Mouse (Mus musculus) spleen, postnatal 36 days (tissue): Measurements from ENCODE around the gene Nfix.

Source experiments
- DNase-seq, 2 experiments: peaks; one replicate each; pipeline ENCODE4 v3.0.0; 2022; ENCODE audit warnings: low spot score in 2 of 2, mixed read lengths in 1 of 2

Nfix gene

DNA sequence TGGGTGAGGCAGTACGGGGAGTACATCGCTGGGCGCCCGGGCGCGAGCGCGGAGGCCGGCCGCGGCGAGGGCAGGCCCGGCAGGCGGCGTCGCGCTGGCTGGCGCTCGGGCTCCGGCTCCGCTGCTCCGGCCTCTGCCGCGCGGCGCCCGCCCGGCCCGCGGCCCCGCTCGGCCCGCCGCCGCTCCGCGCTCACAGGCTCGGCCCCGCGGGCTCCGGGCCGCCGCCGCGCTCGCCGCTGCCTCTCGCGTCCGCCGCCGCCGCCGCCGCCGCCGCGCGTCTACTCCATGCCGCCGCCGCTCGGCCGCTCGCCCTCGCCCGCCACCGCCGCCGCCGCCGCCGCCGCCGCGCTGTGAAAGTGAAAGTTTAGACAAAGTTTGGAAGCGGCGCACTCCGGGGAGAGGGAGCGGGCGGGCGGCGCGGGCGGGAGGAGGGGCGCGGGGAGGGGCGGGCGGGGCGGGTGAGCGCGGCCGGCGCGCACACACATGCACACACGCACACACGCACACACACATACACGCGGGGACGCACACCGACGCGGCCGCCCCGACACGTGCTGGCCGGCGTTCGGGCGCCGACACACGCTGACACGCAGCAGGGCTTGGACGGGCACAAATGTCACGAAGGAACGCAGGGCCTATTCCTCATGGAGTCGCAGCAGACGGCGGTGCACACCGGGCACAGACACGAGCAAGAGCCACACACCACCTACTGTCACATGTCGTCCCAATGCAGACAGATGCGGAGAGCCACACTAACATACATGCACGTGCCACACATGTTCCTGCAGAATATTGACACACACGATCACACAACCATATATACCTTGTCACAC, at the start of gene Nfix:
Gene Nfix, minus strand, starts transcription at position 346 of the 833 bp plus-strand sequence.
- peak; percentile 45 to 51 for DNase-seq

DNA sequence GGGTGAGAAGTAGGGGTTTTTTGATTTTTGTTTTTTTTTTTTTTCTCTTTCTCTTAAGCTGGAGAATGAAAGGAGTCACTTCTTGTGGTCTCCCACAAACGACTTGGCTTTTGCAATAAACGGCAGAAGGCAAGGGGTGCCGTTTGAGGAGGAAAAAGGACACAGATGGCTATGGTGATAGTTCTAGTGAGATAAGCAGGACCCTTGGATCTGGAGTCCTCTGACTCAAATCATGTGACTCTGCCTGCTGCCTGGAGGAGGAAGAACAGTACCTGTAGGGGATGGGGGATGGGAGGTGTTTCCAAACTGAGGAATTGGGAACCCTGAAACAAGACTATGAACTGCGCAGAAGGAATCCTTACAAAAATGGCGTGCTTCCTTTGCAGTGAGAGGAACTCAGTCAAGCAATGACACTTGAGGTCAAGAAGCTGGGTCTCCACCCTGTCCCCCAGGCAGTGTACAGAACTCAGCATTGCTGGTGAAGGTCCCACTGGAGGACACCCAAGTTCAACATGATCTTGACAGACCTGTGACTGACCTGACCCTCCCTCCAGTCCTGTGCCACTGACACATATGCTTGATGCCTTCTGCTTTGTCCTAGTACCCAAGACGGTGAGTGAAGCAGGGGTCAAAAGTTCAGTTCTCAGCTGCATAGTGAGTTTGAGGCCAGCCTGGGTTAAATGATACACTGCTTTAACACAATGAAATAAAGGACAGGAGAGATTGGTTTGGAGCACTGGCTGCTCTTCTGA, 47.7 kb upstream of the Nfix start:
- no peak for DNase-seq

DNA sequence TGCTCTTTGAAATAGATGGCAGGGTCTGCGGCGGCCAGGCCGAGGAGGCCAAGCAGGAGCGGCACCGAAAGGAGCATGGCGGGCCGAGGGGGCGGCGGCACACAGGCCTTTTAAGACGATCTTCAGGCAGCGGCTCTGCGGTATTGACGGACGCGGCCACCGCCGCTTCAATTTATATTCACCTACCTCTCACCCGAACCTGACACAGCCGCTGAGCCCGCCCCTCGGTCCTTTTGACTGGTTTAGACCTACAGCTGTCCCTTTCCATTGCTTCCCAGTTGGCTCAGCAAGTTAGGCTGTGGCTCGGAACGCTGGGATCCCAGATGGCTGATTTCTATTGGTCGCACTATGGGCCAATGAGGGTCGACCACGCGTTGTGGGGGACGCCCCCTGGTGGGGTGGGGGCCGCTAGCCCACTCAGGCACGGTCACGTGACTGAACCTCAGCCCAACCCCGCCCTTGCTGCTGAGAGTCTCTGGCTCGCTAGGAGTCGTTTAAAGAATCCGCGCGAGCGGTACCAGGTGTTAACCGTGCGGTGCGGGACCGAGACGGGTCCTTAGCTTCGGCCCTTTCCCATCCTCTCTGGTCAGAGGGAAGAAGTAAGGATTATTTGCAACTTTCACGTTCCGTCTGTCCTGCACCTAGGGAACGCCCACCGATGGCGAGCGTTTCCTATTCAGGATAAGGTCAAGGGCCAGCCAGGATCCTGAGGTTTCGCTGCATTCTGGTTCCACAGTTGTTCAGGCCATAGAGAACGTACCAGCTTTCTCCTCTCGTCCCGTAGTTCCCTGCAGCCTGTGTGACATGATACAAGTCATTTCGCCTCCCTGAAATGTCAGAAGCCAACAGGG, 46.8 kb upstream of the Nfix start, which contains the start of gene Calr:
Gene Calr, minus strand, starts transcription at position 213 of the 851 bp plus-strand sequence.
- peak; percentile 100 for DNase-seq

DNA sequence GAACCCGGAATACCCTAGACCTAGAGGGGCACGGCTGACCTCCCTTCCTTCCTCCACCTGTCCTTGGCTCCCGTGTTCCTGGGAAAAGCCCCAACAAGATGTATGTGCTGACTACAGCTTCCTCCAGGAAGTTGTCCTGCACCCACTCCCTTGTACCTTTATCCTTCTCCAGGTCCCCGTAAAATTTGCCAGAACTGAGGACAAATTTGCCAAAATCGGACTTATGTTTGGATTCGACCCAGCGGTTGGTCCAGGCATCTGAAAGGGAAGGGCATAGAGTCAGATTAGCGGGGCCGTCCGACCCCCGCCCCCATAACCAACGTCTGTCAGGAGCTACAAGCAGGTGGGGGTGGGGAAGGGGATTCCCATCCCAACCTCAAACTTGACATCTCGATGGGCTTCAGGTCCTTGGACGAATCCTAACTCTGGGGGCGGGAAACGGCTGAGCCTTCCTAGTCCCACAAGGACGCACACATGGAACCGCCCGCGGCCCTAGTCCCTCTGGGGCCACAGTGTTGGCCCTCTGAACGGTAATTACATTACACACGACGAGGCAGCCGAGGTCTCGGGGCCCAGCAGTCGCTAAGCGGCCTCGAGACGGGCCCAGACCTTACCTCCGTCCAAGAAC, 46.1 kb upstream of the Nfix start:
- no peak for DNase-seq

DNA sequence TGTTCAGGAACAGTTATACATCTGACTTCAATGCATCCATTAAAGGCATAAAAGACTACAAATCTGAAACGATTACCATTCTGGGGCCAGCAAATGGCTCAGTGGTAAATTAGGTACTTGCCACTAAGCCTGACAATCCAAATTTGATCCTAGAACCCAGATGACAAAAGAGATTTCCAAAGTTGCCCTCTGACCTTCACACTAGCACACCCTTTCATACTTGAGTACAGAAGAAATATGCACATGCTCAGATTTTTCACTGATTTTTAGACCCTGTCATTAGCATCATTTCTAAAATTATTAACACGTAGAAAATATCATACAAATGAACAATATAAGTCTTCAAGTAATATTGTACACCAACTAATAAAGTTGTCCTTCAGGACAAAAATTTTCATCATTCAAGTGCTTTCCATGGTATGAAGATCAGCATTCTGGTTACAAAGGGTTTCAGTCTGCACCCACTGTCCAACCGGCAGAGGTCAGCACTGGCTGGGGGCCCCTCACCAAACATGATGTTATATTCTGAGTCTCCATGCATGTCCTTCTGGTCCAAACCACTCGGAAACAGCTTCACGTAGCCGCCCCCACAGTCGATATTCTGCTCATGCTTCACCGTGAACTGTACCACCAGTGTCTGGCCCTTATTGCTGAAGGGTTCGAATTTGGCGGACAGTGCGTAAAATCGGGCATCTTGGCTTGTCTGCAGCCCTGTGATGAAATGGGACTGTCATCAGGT, 45.4 kb upstream of the Nfix start:
- DNase-seq, result peak; percentile 45 to 52

DNA sequence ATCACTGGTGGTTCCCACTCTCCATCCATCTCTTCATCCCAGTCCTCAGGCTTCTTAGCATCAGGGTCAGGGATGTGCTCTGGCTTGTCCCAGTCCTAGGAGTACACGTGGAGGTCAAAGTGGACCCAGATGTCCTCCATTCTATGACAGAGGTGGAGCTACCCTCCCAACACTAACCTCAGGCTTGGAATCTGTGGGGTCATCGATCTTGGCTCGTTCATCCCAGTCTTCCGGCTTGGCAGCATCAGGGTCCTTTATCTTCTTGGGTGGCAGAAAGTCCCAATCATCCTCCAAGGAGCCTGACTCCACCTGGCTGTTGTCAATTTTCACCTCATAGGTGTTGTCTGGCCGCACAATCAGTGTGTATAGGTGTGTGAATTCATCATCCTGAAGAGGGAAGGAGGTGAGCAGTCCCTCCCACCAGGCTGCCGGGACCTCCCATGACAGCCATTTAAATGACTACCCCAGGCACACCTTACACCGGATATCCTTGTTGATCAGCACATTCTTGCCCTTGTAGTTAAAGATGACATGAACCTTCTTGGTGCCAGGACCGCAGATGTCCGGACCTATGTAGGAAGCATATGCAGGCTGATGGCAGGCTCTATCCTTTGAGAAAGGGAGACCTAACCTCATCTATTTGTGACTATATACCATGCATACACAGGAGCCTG, 44.4 kb upstream of the Nfix start:
- DNase-seq, result no peak

DNA sequence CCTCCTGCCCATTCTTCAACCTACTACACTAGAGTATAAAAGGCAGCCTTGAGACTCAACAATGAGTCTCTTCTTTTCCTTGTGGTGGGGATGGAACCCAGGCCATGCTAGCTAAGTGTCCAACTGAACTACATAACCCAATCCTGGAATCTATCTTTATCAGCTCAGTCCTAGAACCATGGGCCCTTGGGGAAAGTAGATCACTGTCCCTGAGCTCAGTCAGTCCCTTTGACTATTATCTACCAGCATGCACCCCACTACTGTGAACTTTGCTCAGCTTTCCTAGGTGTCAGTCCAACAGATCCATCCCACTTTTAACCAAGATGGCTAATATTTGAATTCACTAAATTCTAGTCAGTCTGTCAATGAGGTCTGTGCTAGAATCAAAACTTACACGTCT, 41.4 kb upstream of the Nfix start:
- no peak for DNase-seq

DNA sequence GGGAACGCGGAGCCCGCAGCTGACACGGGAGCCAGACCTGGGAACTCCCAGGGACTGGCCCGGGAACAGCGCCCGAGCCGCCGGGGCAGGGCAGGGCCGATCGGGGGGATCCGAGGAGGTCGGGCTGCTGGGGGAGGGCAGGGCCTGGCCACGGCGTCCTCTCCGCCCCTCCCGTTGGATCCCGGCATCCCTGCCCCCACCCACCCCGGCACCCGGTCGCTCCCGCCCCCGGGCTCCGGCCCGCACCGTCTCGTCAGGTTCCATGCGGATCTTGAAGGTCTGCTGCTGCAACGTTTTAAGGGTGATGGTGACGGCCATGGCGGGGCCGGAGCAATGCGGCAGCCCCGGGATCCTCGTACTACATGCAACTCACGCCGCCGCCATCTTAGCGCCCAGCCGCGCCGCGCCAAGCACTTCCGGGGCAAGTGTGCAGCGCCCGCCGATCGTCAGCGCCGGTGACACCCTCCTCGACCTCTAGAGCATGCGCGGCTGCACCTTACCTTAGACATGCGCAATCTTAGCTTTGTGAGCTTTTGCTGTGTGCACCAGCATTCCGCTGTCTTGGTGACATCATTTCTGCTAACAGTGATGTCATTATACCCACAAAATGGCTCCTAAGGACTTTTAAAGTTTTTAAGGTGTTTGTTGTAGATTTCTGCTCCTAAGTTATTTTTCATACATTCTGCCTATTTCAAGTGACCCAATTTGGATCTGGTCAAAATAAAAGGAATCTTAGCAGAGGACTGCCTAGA, 40.3 kb upstream of the Nfix start, which contains the start of gene Rad23a:
Gene Rad23a, minus strand, starts transcription at position 418 of the 752 bp plus-strand sequence.
- peak; percentile 92 to 93 for DNase-seq

DNA sequence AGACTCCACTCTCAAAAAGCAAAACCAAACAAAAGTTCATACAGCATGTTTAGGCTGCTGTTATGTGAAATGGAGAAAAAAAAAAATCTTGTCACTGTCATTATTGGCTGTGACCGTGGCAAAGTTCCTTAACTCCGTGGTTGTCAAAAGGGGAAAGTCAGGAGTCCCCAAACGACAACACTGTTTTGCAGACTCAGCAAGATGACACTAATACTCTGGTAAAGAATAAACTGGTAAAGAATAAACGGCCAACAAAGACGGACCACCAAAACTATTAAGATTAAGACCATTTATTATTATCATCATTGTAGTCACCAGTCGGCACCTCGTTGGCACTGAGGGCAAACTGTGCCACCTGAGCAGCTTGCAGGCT, 39.7 kb upstream of the Nfix start:
- no peak for DNase-seq

DNA sequence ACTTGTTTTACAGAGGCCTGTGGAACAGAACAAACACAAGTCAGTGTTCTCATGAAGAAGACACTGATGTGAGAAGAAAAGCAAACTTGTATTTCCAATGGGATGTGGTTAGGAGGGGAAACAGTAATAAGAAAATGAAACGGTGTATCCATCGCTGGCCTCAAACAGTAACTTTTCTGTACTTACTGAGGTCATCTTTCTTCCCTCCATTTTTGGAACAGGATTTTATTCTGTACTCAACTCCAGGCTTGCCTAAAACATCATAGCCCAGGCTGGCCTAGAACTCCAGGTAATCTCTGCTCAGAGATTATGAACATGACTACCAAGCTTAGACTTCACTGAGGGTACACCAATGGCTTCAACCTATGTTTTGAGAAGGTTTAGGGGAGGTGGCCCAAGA, 39.3 kb upstream of the Nfix start:
- DNase-seq, result no peak

DNA sequence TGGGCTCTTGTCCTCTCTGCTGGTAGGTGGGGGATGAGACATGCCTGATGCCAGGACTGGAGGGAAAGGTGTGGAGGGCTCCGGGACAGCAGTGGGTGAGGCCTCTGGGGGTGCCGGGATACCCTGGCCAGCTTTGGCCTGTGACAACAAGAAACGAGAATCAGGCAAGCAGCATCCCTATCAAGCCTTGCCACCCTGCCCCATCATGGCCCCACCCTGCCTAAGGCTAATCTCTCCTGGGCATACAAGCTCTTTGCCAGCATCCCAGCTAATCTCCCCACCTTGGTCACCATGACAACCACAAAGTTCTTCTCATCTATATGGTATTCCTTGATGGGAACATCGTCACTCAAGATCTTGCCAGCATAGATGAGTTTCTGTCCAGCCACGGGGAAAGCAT, 38.4 kb upstream of the Nfix start:
- peak; percentile 70 to 84 for DNase-seq

DNA sequence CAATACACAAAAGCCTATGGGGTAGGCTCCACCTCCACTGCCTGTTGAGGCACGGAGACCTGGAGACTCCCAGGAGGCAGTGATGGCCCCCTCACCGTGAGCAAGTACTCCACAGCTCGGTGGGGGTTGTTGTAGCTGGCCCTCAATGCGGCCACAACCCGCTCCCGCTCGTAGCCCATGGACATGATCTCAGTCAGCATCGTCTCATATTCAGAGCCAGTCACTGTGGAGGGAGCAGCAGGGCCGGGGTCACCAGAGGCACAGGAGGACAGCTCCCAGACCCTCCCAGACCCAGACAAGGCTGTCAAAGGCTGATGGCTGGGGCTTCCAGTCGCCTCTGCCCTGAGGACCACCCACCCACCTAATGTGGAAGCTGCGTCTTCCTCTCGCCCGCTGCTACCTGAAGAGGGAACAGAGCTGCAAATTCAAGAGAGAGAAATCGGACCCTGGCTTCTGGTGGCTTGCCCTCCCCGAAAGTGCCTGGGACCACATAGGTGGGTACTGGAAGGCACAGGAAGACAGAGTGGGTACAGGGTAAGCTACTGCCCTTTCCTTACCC, 37.8 kb upstream of the Nfix start:
- DNase-seq, result no peak

DNA sequence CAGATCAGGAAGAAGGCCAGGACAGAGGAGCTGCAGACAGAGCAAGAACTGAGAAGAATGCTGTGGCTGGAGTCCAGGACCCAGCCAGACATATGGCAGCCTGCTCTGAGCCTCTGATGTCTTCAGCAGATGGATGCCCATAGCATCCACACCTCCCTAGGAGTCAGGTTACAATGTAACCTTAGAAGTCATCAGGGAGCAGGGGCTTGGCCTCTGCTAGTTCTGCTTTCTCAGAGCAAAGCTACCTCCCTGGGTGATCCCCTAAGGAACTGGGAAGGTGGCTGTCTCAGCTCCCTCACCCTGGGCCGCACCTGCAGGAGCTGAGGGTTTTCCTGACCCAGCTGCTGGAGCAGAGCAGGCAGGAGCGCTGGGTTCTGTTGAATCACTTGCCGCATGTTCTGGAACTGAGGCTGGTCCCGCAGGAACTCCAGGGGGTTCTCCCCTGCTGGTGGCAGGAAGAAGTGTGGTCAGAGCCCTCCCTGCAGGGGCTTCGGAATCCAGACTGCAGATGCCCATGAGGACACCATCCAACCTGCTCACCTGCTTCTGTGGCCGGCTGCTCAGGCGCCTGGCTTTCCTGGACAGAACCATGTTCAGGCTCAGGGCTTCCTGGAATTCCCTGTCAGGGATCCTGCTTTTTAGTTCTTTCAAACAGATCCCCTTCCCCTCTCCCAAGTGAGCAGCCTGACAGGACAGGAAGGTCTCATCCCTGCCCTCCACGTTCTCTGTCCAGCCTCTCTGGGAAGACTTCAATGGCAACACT, 37.2 kb upstream of the Nfix start:
- no peak for DNase-seq

DNA sequence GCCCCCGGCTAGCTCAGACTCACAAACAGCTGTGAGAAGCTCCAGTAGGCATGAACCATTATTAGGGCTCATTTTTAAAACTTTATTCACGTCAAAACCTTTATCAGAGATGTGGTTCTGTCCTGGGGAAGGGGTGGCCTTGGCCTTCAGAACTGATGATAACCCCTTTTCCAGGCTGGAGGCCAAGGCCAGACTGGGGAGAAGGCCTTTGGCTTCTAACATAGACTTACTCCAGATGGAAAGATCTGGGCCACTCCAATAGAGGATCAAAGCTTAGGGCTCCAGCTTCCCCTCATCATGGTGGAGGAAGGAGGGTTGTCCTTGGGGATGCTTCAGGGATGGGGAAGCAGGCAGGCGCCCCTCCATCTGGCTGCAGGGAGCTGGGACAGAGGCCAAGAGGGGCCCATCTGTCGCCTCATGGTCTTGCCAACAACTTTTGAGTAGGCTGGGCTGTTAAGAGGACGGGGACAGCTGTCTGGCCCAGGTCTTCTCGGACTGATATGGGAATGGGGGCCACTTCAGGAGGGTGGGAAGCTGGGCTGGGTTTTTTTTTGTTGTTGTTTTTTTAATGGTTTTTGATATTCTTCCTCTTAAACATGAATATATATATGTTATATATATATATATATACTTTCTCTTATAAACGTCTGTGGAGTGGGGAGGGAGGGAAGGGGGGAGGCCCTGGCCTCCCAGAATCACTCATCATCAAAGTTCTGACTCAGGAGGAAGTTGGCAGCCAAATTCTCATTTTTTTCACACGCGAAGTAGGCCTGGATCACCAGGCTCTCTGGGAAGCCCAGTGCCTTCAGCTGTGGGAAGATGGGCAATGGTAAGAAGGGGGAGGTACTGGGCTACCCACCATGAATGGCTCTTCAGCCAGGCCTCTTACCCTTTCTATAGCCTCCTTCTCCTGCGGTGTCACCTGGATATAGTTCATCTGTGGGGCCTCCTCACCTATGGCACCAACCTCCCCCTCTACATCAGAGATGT, 35.0 kb upstream of the Nfix start:
- no peak for DNase-seq

DNA sequence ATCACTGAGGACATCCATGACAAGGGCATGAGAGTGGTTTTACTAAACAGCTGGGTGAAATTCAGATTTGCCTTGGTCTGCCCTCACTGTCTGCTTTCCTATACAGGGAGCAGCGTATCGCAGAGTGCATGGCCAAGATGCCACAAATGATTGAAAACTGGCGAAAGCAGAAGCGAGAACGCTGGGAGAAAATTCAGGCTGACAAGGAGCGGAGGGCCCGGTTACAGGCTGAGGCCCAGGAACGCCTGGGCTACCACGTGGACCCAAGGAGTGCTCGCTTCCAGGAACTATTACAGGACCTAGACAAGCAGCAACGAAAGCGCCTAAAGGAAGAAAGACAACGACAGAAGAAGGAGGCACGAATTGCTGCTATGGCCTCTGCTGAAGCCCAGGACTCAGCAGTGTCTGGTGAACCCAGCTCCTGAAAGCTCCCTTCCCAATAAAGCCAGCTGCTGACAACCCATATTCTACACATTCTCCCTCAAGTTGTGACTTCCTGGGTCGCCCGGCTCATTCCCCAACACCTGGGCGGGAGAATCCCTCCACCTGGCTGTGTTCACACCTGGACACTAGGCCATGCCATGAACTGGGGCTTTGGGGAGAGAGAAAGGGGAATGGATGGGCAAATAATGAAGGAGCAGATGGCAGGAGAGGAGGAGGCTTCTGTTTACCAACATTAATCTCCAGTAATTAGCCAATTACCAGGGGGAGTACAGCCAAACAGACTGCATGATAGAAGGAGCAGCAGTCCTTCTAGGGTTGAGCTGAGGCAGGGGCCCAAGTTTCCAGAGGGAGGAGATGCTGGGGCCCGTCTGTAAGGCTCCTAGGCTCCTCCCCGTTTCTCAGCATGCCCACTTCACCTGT, 34.1 kb upstream of the Nfix start:
- no peak for DNase-seq
